Mouse (Mus musculus) midbrain, embryonic 10.5 days (tissue): ENCODE results near the gene Ccr1l1. TPM values are rescaled to one million over a fixed set of nuclear protein-coding genes. Genes with fewer than 3 reads are reported as not detected.
"Not testable (repeated sequence)": the region's sequence is repeated elsewhere in the genome, so short reads cannot be mapped to it uniquely, and the experiment has no call there.

Experiments
- DNase-seq: peaks from one replicate; pipeline ENCODE4 v3.0.0-alpha.2; 2017; ENCODE audit warnings: low spot score
- H3K27ac ChIP-seq: fragments of 300-500 bp; sonication (generic); replicated peaks from 2 replicates; pipeline ENCODE4 v1.5.1; 2016; ENCODE audit warnings: mild to moderate bottlenecking
- H3K27me3 ChIP-seq: fragments of 300-500 bp; sonication (generic); 2 replicates; pipeline ENCODE4 v1.6.1; 2016; ENCODE audit warnings: low read depth, mild to moderate bottlenecking; ENCODE audit not compliant: poor library complexity, severe bottlenecking
- H3K36me3 ChIP-seq: fragments of 300-500 bp; sonication (generic); 2 replicates; pipeline ENCODE4 v1.6.1; 2016; ENCODE audit warnings: mild to moderate bottlenecking, moderate library complexity
- H3K4me1 ChIP-seq: fragments of 300-500 bp; sonication (generic); 2 replicates; pipeline ENCODE4 v1.6.1; 2016
- H3K4me3 ChIP-seq: fragments of 300-500 bp; sonication (generic); 2 replicates; pipeline ENCODE4 v1.5.1; 2016; ENCODE audit warnings: mild to moderate bottlenecking, moderate library complexity
- H3K9me3 ChIP-seq: fragments of 300-500 bp; sonication (generic); replicated peaks from 2 replicates; pipeline ENCODE4 v1.6.1; 2016; ENCODE audit warnings: mild to moderate bottlenecking
- WGBS: fragments of 180-500 bp; shearing (Covaris S2); methylation state at CpG from one replicate; pipeline ENCODE4 v1.1.7; 2016; 5-methylcytosine and 5-hydroxymethylcytosine counted together
- polyA plus RNA-seq: library from polyadenylated mRNA; unstranded; fragments of >200 nt; fragmentation: Nextera tagmentation; extraction: Ambion mirVana; gene quantifications from 2 replicates; pipeline ENCODE4 v1.2.1, GENCODE M21; 2016

The Ccr1l1 gene
- polyA plus RNA-seq, 1 experiment from 2014 or later = not detected

- no peak overlapping the region for H3K4me3 ChIP-seq
- no peaks in the 10 kb centered on the region for H3K27me3 ChIP-seq
- H3K27ac ChIP-seq = no peak overlapping the region
- no peaks in the 10 kb centered on the region for H3K36me3 ChIP-seq
- 85% methylated on average over 1 of the region's 1 CpGs for WGBS
- H3K4me1 ChIP-seq = no peaks in the 10 kb centered on the region
- H3K9me3 ChIP-seq = no peaks in the 10 kb centered on the region
- no peak for DNase-seq
Observed at GRCm38 (mm10) chr9:123982720-123983119, 4.5 kb upstream of the Ccr1l1 start.

- Histone ChIP-seq H3K27ac (no peak overlapping the region), H3K9me3 (no peaks in the 10 kb centered on the region), H3K4me3 (no peak overlapping the region), H3K27me3 (no peaks in the 10 kb centered on the region), H3K4me1 (no peaks in the 10 kb centered on the region), H3K36me3 (no peaks in the 10 kb centered on the region)
- WGBS = 76% methylated on average over 4 of the region's 4 CpGs
- no peak for DNase-seq
Observed at GRCm38 (mm10) chr9:123981909-123982308, 3.7 kb upstream of the Ccr1l1 start.

DNA sequence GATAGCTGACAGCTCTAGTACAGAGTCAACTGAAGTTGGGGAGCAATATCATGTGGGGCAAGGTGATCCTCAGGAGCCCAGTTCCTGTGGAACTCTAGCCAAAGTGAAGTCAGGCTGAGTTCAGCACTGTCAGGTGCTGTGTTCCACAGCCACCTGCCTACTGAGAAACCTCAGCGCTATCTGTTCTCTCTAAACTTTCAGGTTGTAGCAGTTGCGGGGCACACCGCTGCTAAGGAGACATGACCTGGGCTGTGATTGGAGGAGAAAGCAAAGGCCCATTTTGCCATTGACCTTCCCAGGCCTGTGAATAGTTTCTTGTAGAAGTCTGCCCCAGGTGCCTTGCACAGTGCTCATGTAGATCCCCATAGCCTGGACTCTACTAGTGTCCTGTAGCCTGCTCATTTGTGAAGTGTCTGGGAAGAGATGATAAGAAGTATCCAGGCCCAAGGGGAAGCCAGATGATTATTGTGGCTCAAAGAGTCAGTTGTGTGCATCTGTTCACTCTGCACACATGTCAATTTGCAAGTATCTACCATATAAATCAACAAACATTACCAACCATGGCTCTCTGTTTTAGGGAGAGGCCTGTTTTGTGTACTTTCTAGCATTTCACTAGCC is 2.8 kb upstream of the Ccr1l1 start:
- WGBS = no CpG with 5 or more reads among the region's 3 CpGs

DNA sequence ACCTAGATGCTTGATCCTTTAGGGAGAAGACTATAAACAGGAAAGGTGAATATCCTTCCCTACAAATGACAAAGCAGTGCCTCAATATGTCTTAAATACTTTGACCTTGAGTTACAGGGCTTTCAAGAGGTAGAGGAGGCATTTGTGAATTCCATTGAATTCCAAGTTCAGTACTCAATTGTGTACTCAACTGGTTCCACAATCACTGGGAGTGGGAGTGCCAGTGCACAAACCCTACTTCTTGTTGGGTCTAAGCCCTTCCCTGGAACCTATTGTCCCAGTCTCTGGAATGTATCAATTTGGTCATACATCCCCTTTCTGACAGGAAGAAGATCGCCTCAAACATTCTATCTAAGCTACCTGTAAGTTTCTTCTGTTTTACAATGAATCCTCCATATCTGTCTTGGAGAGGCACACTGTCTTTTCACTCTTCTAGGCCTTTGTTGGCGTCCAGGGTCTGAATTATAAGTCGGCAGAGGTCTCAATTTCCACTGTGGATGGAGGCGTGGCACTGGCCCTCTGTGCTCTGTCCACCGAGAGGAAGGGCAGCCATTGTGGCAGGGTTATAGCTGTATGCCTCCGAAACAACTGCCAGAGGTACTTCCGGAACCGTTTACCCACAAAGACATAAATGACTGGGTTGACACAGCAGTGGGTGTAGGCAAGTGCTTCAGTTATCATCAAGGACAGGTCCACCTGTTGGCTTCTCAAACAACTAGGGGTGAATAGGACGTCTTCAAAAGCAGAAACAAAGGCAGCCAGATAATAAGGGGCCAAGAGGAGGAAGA is 1.1 kb downstream of the Ccr1l1 start:
- no peak overlapping the region for H3K4me3 ChIP-seq
- H3K4me1 ChIP-seq = no peaks in the 10 kb centered on the region
- no peaks in the 10 kb centered on the region for H3K9me3 ChIP-seq
- WGBS = 84% methylated on average over 9 of the region's 9 CpGs
- no peaks in the 10 kb centered on the region for H3K36me3 ChIP-seq
- H3K27ac ChIP-seq = no peak overlapping the region
- H3K27me3 ChIP-seq = no peaks in the 10 kb centered on the region
- DNase-seq = no peak

More for the DNA sequence above, 2.8 kb upstream of the Ccr1l1 start:
- not testable (repeated sequence) for H3K36me3 ChIP-seq, DNase-seq, H3K27me3 ChIP-seq, H3K4me1 ChIP-seq, H3K4me3 ChIP-seq, H3K9me3 ChIP-seq, H3K27ac ChIP-seq

DNA sequence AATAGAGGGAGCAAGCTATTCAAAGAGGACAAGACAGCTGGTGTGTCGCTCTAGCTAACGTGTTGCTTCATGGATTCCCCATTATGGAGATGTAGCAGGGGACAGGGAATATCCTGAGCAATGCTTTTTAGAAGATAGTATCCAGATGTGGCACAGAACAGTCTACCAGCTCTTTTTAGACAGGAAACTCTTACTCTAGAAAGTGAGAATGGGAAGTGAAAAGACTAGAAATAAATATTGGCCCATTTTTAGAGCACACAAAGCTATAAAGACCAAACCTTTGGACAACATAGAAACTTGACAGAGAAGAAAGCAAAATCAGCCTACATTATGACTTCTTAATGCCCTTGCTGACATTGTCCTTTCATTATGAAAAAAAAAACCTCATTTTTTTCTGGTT is 2.6 kb downstream of the Ccr1l1 start:
- no peak for DNase-seq
- 81% methylated on average over 2 of the region's 2 CpGs for WGBS
- Histone ChIP-seq H3K27me3 (no peaks in the 10 kb centered on the region), H3K4me1 (no peaks in the 10 kb centered on the region), H3K36me3 (no peaks in the 10 kb centered on the region), H3K9me3 (no peaks in the 10 kb centered on the region), H3K27ac (no peak overlapping the region), H3K4me3 (no peak overlapping the region)

GRCm38 (mm10) chr9:123968290-123968912 is 9.8 kb downstream of the Ccr1l1 start, which contains the start of gene Ccr1:
TSS of gene Ccr1 (minus strand) at chr9:123968692.
- DNase-seq = no peak
- Histone ChIP-seq H3K4me1 (no peaks in the 10 kb centered on the region), H3K36me3 (no peaks in the 10 kb centered on the region), H3K27me3 (no peaks in the 10 kb centered on the region), H3K27ac (no peak within 1 kb of the TSS), H3K9me3 (no peaks in the 10 kb centered on the region), H3K4me3 (no peak within 1 kb of the TSS)
- WGBS = 91% methylated on average over 1 of the region's 1 CpGs

GRCm38 (mm10) chr9:123966858-123967495 is 11.2 kb downstream of the Ccr1l1 start:
- H3K9me3 ChIP-seq, H3K27me3 ChIP-seq, H3K36me3 ChIP-seq, H3K4me1 ChIP-seq, H3K4me3 ChIP-seq, DNase-seq, H3K27ac ChIP-seq: not testable (repeated sequence)
- 90% methylated on average over 1 of the region's 4 CpGs for WGBS

DNA sequence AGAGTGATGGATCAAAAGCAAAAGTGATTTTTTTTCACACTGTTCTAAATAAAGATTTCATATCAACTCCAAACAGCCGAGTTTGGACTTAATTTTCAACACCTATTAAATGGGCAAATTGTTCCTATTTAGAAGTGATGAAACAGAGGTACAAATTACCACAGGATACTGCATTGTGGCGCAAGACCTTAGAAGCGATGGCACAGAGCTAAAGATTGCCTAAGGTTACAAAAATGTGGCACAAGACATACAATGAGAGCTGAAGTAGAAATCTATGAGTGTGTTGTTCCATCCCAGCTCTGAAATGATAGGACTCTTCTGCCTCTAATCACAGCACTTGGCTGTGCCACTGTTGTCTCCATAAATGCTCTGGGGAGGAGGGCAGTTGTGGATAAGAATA is 13.4 kb downstream of the Ccr1l1 start:
- H3K27me3 ChIP-seq = no peaks in the 10 kb centered on the region
- no peak for DNase-seq

GRCm38 (mm10) chr9:123960161-123960560 is 18.0 kb downstream of the Ccr1l1 start:
- no peak for DNase-seq
- Histone ChIP-seq H3K4me1 (no peaks in the 10 kb centered on the region), H3K4me3 (no peak overlapping the region), H3K27me3 (no peaks in the 10 kb centered on the region), H3K9me3 (no peaks in the 10 kb centered on the region), H3K27ac (no peak overlapping the region), H3K36me3 (no peaks in the 10 kb centered on the region)
- WGBS = 80% methylated on average over 1 of the region's 1 CpGs

More for the DNA sequence above, 13.4 kb downstream of the Ccr1l1 start:
- Histone ChIP-seq H3K27ac (no peak overlapping the region), H3K4me1 (no peaks in the 10 kb centered on the region), H3K4me3 (no peak overlapping the region), H3K9me3 (no peaks in the 10 kb centered on the region), H3K36me3 (no peaks in the 10 kb centered on the region)
- 84% methylated on average over 3 of the region's 3 CpGs for WGBS

DNA sequence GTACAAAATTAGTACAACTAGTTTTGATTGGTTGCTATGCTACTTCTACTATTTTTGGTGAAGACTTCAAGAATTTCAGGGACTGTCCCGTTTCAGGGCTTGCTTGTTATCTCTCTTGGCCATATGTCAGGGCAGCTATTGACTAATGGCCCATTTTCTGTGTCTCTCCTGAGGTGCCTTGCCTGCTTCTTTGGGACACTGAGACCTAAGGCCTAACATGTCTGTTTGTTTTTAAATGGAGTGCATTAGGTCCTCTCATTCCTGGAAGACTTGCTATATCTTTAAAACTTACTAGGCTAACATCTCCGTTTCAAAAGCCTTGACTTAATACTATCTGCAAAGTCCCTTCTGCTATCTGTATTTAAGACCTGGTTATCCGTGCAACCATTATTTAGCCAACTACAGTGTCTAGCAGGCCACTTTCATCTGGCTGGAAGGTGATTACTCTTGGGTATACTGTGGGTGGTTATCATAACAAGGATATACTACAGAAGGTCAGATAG is 20.2 kb downstream of the Ccr1l1 start:
- H3K9me3 ChIP-seq = no peaks in the 10 kb centered on the region
- no peaks in the 10 kb centered on the region for H3K4me1 ChIP-seq
- H3K27ac ChIP-seq = no peak overlapping the region
- WGBS = 77% methylated on average over 3 of the region's 3 CpGs
- no peaks in the 10 kb centered on the region for H3K36me3 ChIP-seq
- DNase-seq = no peak
- H3K27me3 ChIP-seq = no peaks in the 10 kb centered on the region
- no peak overlapping the region for H3K4me3 ChIP-seq

- Histone ChIP-seq H3K9me3 (no peaks in the 10 kb centered on the region), H3K36me3 (no peaks in the 10 kb centered on the region), H3K27me3 (no peaks in the 10 kb centered on the region), H3K4me3 (no peak overlapping the region), H3K4me1 (no peaks in the 10 kb centered on the region), H3K27ac (no peak overlapping the region)
- WGBS = 90% methylated on average over 1 of the region's 1 CpGs
- no peak for DNase-seq
Observed at GRCm38 (mm10) chr9:123956892-123957291, 21.3 kb downstream of the Ccr1l1 start.

- Histone ChIP-seq H3K4me3 (no peak overlapping the region), H3K27me3 (no peaks in the 10 kb centered on the region)
- DNase-seq = no peak
Observed at GRCm38 (mm10) chr9:123953551-123953950, 24.7 kb downstream of the Ccr1l1 start.

More at GRCm38 (mm10) chr9:123953551-123953950, 24.7 kb downstream of the Ccr1l1 start:
- no peaks in the 10 kb centered on the region for H3K9me3 ChIP-seq
- H3K4me1 ChIP-seq = no peaks in the 10 kb centered on the region
- no peak overlapping the region for H3K27ac ChIP-seq
- H3K36me3 ChIP-seq = no peaks in the 10 kb centered on the region
- WGBS = 83% methylated on average over 2 of the region's 2 CpGs
